22 mouse cellular contexts compared by ENCODE assay signal in the genomic region with DNA sequence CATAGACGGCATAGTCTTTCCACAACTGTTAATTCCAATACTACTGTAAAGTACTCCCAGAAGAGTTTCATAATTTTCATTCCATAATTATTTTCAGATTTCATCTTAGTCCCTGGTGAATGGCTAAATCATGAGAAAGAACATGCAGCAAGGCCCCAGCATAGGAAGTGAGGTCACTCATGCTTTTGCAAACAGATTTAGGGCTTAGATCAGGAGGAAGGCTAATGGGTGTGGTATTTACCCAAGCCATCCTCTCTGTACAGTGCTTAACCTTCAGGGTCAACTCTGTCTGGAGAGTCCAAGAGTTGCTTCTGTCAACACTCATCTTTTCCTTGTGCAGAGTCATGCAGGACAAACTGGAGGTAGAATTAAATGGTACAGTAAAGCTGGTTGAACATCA.
"Had no signal": no experiment of that assay in that cellular context is flagged by ENCODE, and none has a peak within 500 bp of the region (broad histone marks: within the 10 kb centered on the region; RNA-seq: fewer than 3 reads in every experiment).

No protein-coding gene starts in this region.

- H3K4me2 ChIP-seq: limb, embryonic 13.5 days; liver, embryonic 12.5 days; liver, embryonic 15.5 days; lung, embryonic 15.5 days; midbrain, embryonic 12.5 days; midbrain, embryonic 15.5 days; neural tube, embryonic 12.5 days; neural tube, embryonic 15.5 days; stomach, embryonic 15.5 days had no signal

- H3K4me3 ChIP-seq: layer of hippocampus, adult 2 months; limb, embryonic 10.5 days; limb, embryonic 13.5 days; liver, embryonic 12.5 days; liver, embryonic 15.5 days; lung, embryonic 15.5 days; megakaryocyte, embryonic 14.5 days; midbrain, embryonic 12.5 days; midbrain, embryonic 15.5 days; neural tube, embryonic 12.5 days; neural tube, embryonic 15.5 days; stomach, embryonic 15.5 days had no signal

- H3K4me1 ChIP-seq: limb, embryonic 13.5 days; liver, embryonic 12.5 days; liver, embryonic 15.5 days; midbrain, embryonic 12.5 days; midbrain, embryonic 15.5 days; neural tube, embryonic 12.5 days; neural tube, embryonic 15.5 days; stomach, embryonic 15.5 days had no signal

- H3K36me3 ChIP-seq: limb, embryonic 10.5 days; limb, embryonic 13.5 days; liver, embryonic 12.5 days; liver, embryonic 15.5 days; lung, embryonic 15.5 days; midbrain, embryonic 12.5 days; midbrain, embryonic 15.5 days; neural tube, embryonic 12.5 days; neural tube, embryonic 15.5 days; stomach, embryonic 15.5 days had no signal

- H3K9ac ChIP-seq: limb, embryonic 13.5 days; liver, embryonic 12.5 days; liver, embryonic 15.5 days; lung, embryonic 15.5 days; midbrain, embryonic 12.5 days; midbrain, embryonic 15.5 days; neural tube, embryonic 12.5 days; neural tube, embryonic 15.5 days; stomach, embryonic 15.5 days had no signal

- H3K9me3 ChIP-seq: limb, embryonic 10.5 days; limb, embryonic 13.5 days; liver, embryonic 12.5 days; liver, embryonic 15.5 days; lung, embryonic 15.5 days; megakaryocyte, embryonic 14.5 days; midbrain, embryonic 12.5 days; midbrain, embryonic 15.5 days; neural tube, embryonic 12.5 days; neural tube, embryonic 15.5 days; stomach, embryonic 15.5 days had no signal

- H3K27ac ChIP-seq: layer of hippocampus, adult 2 months; limb, embryonic 10.5 days; limb, embryonic 13.5 days; liver, embryonic 12.5 days; liver, embryonic 15.5 days; lung, embryonic 15.5 days; midbrain, embryonic 12.5 days; midbrain, embryonic 15.5 days; neural tube, embryonic 12.5 days; neural tube, embryonic 15.5 days; stomach, embryonic 15.5 days had no signal

- DNase-seq: kidney, adult 18-20 months; liver; lung, adult 18-20 months; lung, postnatal 10 days; lung, postnatal 36 days; retina, postnatal 1 day; right cerebral cortex, postnatal 25 days; spleen, adult 18-20 months; thymus, postnatal 25 days had no signal

- ATAC-seq: intestine, embryonic 16.5 days; liver, embryonic 12.5 days; midbrain, embryonic 15.5 days had no signal

- H3K27me3 ChIP-seq: limb, embryonic 13.5 days; liver, embryonic 12.5 days; liver, embryonic 15.5 days; lung, embryonic 15.5 days; megakaryocyte, embryonic 14.5 days; midbrain, embryonic 12.5 days; midbrain, embryonic 15.5 days; neural tube, embryonic 12.5 days; neural tube, embryonic 15.5 days; stomach, embryonic 15.5 days had no signal
